Mouse (Mus musculus): ENCODE results near the gene Jund.
A peak's percentile ranks its signal among the peaks of the same experiment; 100 is the strongest.

Jund gene

DNA sequence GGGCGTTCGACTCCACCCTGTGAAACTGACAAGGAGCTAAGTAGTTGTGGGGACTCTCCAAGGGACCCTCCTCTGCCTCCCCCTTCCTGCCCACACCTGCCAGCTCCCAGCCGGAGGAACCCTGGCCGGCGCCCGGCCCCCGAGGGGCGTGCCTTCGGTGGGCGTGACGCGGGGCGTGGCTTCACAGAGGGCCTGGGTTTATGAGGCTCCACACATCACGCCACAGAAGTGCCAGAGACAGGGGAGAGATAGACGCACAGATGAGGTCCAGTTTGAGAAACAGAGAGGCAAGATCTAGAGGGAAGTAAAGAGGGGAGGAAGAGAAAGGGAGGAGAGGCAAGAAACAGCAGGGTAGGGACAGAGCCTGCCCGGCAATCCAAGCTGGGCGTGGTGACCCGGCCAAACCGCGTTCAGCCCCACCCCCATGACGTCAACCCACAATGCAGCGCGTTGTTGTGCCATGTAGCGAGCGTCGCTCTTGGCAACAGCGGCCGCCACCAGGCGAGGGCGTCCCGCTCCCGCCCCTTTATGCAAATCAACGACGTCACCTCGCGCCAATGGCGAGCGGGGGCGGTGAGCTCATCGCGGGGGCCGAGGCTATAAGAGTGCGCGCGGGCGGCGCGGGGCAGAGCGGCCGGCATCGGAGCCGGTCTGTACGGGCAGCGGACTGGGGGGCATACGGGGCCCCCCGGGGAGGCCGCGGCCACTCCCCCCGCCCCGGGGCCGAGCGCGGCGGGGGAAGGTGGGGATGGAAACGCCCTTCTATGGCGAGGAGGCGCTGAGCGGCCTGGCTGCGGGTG is at the start of gene Jund:
TSS of gene Jund (plus strand) at position 640 of the 800 bp plus-strand sequence.
- peak; percentile 97 to 99 for DNase-seq (ENCODE audit: low spot score in 2 of 2)

DNA sequence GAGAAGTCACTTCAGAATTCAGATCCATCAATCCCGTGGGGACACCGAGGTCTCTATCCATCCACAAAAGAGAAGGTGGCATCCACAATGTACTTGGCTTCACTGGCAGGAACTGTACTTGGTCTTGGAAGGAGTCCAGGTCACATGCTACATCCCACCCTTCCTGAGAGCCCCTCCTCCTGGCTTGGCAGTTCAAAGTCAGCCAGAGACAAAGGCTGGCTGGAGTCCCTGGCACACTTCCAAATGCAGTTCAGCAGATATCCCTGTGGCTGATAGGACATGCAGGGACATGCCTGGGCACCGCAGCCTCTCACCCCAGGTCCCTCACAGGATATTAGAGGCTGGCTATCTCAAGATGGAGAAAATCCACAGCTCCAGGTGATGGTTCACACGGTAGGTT is 49.4 kb upstream of the Jund start:
- peak; percentile 56 to 63 for DNase-seq (ENCODE audit: low spot score in 2 of 2)

DNA sequence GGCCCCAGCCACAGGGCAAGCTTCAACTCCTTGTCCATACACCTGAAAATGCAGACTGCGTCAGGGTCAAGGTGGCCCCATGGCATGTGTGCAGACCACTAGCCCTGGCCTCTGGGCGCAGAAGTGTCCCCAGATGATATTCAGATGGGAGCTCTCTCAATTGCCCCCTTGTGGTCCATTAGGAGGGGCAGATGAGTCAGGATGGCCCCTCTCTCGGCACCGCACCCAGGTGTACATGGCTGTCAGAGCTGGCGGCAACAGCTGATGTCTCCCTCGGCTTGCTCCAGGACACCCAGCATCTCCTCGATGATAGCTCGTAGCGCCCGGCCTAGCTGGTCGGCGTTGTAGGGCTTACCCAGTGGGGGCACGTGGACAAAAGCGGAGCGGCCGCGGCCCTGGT is 48.4 kb upstream of the Jund start:
- no peak for DNase-seq (ENCODE audit: low spot score in 2 of 2)

DNA sequence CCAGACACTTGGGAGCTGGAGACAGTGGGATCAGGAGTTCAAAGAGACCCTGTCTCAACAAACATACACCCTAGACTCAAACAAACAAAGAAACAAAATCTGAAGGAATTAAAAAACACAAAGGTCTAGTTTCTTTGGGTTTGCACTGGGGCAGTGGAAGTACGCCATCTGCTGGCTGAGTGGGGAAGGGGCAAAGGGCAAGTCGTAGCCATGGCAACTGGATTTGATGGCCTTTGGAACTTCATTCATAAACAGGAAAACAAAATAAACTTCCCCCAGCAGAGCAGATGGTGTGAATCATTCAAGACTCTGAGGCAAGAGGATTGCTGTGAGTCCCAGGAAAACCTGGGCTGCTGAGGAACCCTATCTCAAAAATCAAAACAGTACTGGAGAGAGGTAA is 45.5 kb upstream of the Jund start:
- DNase-seq (ENCODE audit: low spot score in 2 of 2), result no peak

DNA sequence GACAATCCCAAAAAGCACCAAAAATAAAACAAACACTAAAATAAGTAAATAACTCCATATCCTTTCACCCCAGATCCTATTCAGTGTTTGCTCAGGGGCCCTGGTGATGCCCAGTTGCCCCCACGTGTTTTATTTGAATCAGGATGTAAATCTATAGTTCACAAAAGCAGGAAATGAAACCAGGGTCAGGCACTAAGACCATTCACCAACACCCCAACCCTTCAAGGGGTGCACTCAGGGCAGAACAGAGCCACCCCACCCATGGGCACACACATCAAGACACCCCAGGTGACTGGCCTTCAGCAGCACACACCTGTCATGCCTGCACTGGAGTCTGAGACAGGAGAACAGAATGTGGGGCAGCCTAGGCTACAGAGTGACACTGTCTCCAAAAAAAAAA is 44.6 kb upstream of the Jund start:
- no peak for DNase-seq (ENCODE audit: low spot score in 2 of 2)

DNA sequence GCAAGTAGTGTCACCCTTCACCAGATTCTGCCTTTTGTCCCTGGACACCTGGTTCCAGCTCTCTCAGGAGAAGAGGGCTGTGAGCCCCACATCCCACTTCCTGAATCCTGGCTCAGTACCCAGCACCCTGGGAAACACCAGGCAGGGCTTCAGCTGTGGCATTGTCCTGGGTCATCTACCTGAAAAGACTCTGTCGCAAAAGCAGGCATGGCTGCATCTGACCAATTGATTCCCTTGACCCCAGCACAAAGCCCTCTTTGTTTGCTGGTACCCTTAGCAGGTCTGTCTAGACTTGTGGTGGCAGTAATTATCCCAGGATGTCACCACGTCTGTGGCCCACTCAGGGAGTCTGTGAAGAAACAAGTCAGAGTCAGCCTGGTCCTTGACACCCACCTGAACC is 43.3 kb upstream of the Jund start:
- no peak for DNase-seq (ENCODE audit: low spot score in 2 of 2)

DNA sequence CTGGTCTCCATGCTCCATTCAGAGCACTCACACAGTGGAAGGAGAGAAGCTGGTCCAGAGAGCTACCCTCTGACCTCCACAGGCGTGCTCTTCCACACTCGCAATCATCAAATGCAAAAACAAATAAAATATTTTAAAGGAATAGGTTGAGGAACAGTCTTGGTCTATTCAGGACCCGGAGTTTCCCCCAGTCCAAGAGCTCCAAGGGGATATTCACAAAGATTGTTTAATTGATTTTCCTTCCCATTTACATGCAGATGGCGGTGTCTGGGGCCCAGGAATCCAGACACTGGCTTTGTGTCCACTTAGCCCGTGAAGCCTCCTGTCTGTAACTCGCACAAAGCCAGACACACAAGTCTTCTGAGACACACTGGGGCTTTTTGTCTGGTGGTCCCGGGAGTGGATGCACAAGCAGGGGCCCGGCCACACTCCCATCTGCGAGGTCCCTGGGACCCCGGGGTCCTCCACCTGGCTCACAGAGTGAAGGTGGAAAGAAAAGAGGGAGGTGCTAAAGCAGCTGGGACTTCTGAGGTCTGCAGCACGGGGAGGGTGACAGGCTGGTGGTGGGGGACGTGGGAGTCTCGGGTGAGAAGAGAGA is 42.5 kb upstream of the Jund start:
- no peak for DNase-seq (ENCODE audit: low spot score in 2 of 2)

DNA sequence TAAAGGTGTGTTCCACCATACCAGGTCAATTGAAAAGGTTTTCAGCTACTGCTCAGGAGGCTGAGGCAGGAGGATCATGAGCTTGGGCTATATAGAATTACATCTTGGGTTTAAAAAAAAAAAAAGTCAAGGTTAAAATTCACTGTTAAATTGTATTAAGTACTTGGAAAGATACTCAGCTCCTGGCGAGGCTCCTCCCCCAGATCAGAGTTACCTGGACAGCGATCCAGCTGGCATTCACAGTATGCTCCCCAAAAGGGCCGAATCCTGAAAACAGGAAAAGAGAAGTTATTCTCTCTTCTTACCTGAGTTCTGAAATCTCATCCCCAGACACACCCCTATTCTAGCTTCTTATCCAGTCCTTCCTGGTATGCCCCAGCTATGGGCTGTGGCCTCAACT is 41.5 kb upstream of the Jund start:
- no peak for DNase-seq (ENCODE audit: low spot score in 2 of 2)

DNA sequence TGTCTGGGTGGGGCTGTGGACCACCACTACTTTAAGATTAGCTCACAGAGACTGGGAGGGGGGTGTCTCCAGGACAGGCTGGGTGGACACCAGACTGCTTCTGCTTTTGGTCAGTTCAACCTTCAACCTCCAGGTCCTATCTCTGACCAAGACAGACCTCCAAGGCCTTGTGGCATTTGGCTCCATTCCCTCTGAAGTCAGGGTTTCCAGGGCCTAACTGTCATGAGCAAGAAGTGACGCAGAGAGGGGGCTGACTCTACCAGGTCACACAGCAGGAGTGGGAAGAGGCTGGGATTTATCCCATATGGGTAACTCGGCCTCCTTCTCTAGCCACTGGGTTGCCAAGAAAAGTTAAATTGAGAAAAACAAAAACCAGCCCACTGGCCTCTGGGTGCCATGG is 41.0 kb upstream of the Jund start:
- DNase-seq (ENCODE audit: low spot score in 2 of 2), result no peak

DNA sequence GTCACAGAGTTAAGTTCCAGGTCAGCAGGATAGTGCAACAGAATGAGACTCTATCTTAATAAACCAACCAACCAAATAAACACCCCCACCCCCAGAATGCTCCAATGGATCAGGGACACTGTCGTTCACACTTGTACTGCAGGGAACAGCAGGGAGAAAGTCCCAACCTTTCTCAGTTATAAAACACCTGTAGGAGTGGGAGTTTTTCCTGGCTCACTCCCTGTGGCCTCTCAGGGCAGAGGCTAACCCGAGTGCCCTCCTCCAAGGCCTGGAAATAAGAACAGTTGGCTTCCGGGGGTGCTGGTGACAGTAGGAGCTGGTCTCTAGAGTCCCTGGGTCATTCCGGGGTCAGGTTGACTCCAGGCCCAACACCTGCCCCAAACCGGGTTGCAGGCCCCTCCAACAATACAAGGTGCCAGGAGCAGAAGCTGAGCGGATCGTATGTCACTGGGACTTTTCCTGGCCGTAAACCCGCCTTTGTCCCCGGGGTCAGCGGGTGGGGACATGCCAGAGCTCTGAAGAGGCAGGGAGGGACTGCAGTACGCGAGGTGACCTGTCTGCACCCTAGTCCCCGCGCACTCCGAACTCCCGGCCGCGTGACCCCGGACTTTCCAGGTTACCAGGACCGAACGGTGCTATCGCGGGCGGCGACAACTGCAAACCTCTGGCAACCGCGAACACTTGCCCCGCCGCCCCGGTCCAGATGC is 39.7 kb upstream of the Jund start:
- no peak for DNase-seq (ENCODE audit: low spot score in 2 of 2)

DNA sequence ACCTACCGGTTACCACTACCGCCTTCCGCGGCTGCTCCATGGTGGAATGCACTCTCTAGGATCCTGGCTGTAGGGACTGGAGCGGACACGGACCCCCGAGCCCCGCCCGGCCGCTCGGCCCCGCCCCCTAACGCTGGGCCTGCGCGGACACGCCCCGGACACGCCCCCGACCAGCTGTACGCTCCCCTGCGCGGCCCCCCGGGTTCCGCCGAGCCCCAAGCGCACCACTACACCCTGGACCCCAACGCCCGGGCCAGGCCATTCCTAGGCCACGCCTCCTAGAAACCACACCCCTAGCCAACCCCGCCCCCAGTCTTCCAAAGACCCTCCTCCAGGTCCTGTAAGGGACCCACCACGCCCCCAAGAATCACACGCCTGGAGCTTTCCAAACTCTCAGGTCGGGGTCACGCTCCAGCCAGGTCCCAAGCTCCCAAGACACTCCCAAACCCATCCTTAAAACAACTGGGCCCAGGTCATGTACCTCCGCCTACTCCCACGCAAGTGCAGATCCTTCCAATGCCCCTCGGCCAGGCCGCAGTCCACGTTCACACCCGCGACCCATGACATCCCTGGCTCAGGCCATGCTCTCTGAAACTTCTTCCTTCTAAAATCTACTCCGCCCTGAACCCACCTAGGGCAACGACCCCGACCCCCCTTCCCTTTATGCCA is 39.0 kb upstream of the Jund start:
- peak; percentile 76 to 80 for DNase-seq (ENCODE audit: low spot score in 2 of 2)

DNA sequence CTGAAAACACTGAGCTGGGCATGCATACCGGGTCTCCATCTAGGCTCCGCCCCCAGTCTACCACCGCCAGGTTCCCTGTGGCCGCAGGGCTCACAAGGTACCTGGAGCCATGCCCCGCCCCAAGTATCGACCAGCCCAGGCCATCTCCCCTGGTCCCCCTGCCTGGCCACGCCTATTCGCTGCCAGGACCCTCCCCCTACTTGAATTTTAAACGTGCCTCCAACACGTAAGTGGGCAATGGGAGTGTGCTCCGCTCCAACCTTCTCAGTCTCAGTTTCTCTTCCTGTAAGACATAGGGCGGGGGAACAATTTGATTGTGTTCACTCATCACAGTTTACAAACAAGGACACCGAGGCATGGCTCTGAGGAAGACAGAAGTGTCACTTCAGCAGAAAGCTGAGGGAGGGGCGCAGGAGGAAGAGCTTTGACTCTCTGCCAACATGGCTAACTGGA is 38.5 kb upstream of the Jund start, which contains the start of gene Pgpep1:
TSS of gene Pgpep1 (minus strand) at position 116 of the 453 bp plus-strand sequence.
- DNase-seq (ENCODE audit: low spot score in 2 of 2), result no peak

DNA sequence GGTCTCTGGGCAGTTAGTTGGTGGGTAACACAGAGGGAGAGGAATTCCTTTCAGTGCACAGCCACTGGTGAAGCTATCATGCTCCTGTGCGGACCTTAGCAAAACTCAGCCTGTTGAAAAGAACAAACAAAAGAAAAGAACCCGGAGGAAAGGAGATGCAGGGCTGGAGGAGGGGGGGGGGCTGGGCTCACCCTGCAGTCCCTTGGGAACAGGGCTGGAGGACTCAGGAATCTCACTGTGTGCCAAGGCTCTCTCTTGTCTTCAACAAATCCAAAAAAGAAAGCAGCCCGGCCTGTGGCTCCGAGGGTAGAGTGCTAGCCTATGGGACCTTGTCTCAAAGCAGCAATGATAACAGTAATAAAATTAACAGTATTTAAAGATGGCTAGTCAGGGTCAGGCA is 35.1 kb upstream of the Jund start:
- no peak for DNase-seq (ENCODE audit: low spot score in 2 of 2)

DNA sequence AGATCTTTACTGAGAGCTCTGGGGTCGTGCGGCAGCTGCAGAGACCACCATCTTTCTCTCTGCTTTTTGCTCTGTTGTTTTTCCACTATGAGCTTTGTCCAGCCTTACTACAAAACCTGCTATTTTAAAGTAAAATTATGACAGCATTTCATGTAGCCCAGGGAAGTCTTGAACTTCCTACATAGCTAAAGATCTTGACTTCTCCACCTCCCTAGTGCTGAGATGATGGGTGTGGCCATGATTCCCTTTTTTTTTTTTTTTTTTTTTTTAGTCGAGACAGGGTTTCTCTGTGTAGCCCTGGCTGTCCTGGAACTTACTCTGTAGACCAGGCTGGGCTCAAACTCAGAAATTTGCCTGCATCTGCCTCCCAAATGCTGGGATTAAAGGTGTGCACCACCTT is 34.1 kb upstream of the Jund start:
- no peak for DNase-seq (ENCODE audit: low spot score in 2 of 2)

DNA sequence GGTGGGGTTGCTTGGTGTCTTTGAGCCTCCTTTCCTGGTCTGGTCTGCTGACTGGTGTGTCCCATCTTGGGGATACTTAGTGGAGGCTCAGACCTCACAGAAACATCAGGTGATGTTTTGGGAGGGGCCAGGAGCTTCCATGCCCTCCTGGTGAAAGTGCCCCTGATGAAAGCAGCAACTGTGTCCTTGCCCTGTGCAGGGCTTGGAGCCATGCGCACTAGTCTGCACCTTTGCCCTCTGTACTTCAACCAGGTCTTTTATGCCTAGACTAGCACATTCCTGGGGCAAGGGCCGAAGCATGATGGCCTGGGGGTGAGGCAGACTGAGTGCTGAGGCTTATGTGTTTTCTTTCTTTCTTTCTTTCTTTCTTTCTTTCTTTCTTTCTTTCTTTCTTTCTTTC is 33.1 kb upstream of the Jund start:
- no peak for DNase-seq (ENCODE audit: low spot score in 2 of 2)

DNA sequence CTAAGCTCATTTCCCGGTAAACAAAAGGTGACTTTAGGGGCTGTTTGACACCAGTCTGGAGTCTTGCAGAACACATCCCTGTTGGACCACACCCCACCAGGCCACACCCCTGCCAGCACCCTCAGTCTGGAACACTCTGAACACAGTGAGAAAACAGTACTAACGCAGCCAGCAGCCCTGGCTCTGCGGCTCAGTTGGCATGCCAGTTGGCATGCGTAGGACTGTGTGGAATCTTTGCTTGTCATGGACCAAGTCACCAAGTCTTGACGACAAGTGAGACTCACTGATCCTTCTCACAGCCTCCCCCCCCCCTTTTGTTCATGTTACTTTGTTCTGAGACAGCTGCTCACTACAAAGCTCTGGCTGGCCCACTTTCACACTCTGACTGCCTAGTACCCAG is 31.7 kb upstream of the Jund start:
- peak in 1 of 2 experiments; percentile 56 for DNase-seq (ENCODE audit: low spot score in 2 of 2)

DNA sequence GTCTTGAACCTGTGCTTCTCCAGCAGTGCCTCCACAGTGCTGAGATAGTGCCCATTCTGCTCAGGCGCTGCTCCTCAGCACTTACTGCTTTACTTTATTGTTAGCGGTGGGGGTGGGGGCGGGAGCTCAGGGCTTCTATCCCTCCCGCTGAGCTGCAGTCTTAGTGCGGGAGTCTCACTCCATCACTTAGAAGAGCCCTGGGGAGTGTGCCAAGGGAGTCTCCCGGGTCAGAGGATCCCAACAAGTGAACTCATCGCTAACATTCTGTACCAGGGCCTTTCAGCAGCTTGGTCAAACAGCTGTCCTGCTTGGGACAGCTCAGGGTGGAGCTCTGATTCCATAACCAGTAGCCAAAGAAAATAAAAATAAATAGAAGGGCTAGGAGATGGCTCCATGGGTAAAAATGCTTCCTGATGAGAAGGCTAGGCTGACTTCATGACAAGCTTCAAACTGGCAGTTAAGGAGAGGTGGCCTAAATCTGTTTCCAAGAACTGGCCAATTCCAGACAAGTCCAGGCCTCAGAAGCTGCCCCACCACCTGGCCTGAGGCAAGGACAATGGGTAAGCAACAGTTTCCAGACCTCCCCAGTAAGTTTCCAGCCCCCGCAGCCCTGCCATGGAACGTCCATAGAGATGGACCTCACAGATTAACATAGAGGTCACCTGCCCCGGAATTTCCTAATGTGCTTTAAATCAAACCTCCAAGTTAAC is 27.0 kb upstream of the Jund start:
- DNase-seq (ENCODE audit: low spot score in 2 of 2), result no peak

DNA sequence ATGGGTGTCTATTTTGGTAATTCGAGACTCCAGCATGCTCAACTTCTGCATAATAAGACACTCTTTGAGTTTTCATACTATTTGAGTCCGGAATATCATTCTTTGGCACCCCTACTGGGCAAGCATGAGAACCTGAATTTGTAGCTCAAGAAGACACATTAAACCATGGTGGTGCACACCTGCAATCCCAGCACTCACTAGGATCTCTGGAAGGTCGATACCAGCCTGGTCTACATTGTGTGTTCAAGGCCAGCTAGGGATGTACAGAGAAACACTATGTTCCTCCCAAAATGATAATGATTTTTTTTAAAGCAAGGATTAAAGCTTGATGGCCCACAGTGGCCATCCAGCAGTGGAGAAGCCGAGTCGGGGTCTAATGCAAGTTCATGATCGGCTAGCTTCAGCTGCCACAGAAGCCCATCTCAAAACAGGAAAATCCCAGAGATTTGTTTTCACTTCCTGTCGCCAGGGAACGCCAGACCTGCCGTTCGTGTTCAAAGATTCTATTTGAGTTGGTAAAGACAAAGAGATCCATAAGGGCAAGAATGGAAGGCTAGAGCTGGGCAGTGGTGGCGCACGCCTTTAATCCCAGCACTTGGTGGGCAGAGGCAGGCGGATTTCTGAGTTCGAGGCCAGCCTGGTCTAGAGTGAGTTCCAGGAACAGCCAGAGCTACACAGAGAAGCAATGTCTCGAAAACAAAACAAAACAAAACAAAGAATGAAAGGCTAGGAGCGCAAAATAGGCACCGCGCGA is 26.2 kb upstream of the Jund start:
- no peak for DNase-seq (ENCODE audit: low spot score in 2 of 2)

DNA sequence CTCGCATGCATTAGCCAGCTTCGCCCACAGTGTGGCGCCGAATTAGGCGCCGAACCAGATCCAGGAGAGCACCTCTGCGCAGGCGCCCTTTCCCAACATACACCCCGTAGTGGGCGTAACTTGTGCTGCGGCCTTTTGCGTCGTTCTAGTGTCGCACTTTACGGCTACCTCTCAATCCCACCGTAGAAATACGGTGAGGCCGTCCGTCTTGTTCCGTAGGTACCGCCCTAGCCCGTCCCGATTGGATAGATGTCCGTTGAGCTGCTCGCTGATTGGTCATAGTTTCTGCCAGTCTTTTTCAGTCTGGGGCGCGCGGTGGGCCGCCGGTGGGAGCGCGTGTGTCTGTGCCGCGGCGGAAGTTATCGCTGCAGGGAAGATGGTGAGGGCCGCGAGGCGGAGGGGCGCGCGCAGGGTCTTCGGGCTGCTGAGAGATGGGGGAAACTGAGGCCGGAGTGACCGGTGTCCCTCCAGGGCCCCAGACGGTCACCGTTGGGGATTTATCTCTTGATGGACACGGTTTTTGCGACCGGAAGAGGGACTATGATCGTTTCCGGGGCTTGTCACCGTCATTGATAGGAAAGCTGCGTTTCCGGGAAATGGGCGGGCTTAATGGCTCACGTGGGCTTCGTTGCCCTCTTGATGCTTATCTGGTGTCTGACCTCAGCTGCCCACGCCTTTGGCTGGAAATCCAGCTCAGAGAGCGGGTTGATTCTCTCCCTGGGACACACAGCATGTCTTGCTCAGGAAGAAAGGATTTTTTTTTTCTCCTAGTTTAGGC is 25.5 kb upstream of the Jund start, which contains the start of gene Lsm4:
TSS of gene Lsm4 (plus strand) at position 170 of the 778 bp plus-strand sequence.
- DNase-seq (ENCODE audit: low spot score in 2 of 2), result peak; percentile 96 to 98

DNA sequence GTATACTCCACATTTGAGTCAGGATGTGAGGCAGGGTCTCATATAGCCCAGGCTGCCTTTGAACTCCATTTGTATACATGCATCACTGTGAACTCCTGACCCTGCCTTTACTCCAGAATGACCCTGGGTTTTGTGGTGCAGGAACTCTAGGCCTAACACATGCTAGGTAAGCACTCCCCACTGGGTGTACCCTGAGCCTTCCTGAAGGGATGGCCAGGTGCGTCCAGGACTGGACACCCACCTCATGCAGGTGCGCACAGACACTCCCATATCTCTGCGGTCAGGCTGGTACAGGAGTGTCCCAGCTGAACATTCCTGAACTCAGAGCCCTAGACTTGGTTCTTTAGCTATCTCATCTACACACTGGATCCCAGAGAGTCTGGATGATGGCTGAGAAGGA is 24.6 kb upstream of the Jund start:
- DNase-seq (ENCODE audit: low spot score in 2 of 2), result no peak
